Mouse (Mus musculus) heart, adult 2 months (tissue): ENCODE results near the gene Vwa3b.

Experiments used
- CTCF ChIP-seq: fragments of 200-600 bp; IDR thresholded peaks from 2 replicates; pipeline ENCODE4 v1.8.1; 2022; ENCODE audit warnings: antibody characterized with exemption, mild to moderate bottlenecking, moderate library complexity
- POLR2A ChIP-seq: fragments of 200-500 bp; IDR thresholded peaks from 2 replicates; pipeline ENCODE4 v1.6.1; 2011; ENCODE audit warnings: mild to moderate bottlenecking, low read depth, low read length, control low read depth; ENCODE audit not compliant: insufficient read depth

DNA sequence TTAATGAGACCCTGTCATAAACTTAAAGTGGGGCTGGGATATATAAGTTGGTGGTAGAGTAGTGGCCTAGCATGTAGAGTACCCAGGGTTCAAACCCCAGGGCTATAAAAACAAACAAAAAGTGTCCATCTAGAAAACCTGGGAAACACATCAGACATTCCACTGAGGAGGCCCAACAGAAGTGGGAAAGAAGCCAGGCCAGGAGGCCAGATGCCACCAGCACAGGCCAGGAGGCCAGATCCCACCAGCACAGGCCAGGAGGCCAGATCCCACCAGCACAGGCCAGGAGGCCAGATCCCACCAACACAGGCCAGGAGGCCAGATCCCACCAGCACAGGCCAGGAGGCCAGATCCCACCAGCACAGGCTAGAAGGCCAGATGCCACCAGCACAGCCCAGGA lies 104.8 kb downstream of the Vwa3b start:
- TF ChIP-seq CTCF (no peak), POLR2A (no peak)
